Mouse (Mus musculus): ENCODE measurements around the gene Npy5r. TPM values are rescaled to one million over a fixed set of nuclear protein-coding genes. Genes with fewer than 3 reads are reported as not detected.

Gene Npy5r
- polyA plus RNA-seq, 1 experiment from 2014 or later = not detected

GRCm38 (mm10) chr8:66681261-66681660, 6.7 kb downstream of the Npy5r start:
- Histone ChIP-seq H3K9me3 (replicated peaks) (no peaks in the 10 kb centered on the region), H3K9ac (no peak overlapping the region), H3K36me3 (no peaks in the 10 kb centered on the region), H3K4me1 (replicated peaks) (no peaks in the 10 kb centered on the region), H3K27me3 (no peaks in the 10 kb centered on the region), H3K4me2 (no peak overlapping the region), H3K27ac (no peak overlapping the region), H3K4me3 (replicated peaks) (no peak overlapping the region)
- WGBS (ENCODE audit: insufficient replicate concordance) = 54% methylated on average over 2 of the region's 2 CpGs
- no peak for DNase-seq
- ATAC-seq (ENCODE audit: low read depth) = no peak

GRCm38 (mm10) chr8:66630721-66631120, 57.2 kb downstream of the Npy5r start:
- H3K9me3 ChIP-seq (replicated peaks) = no peaks in the 10 kb centered on the region; the same call in 1 of the 2 replicates
- no peaks in the 10 kb centered on the region for H3K36me3 ChIP-seq
- ATAC-seq (ENCODE audit: low read depth) = no peak
- no peak overlapping the region for H3K4me2 ChIP-seq
- H3K4me1 ChIP-seq (replicated peaks) = no peaks in the 10 kb centered on the region
- WGBS (ENCODE audit: insufficient replicate concordance) = 37% methylated on average over 1 of the region's 1 CpGs
- H3K9ac ChIP-seq = no peak overlapping the region
- H3K27ac ChIP-seq = no peak overlapping the region
- DNase-seq = no peak
- no peak overlapping the region for H3K4me3 ChIP-seq (replicated peaks)
- H3K27me3 ChIP-seq = no peaks in the 10 kb centered on the region

Other genes with a start within 250 kb of the Npy5r start
- gene Tma16, start 201.6 kb downstream of the Npy5r start, polyA plus RNA-seq (2015; fragmentation: Nextera tagmentation; extraction: Ambion mirVana) = 8.2 and 9.3 TPM in 2 replicates
- gene Tktl2, start 176.4 kb downstream of the Npy5r start, polyA plus RNA-seq (2015; fragmentation: Nextera tagmentation; extraction: Ambion mirVana) = not detected in 2 replicates
- gene Npy1r, start 9.1 kb upstream of the Npy5r start, polyA plus RNA-seq (2015; fragmentation: Nextera tagmentation; extraction: Ambion mirVana) = 0.09 and 0.10 TPM in 2 replicates
- gene Naf1, start 172.1 kb upstream of the Npy5r start, polyA plus RNA-seq (2015; fragmentation: Nextera tagmentation; extraction: Ambion mirVana) = 2.2 and 2.4 TPM in 2 replicates

All from liver, embryonic 13.5 days (tissue).